Mouse (Mus musculus) urinary bladder, postnatal 36 days (tissue): Measurements from ENCODE around the gene Psmd5.
A peak's percentile ranks its signal among the peaks of the same experiment; 100 is the strongest.
"Not testable (repeated sequence)": the region's sequence is repeated elsewhere in the genome, so short reads cannot be mapped to it uniquely, and the experiment has no call there.

Experiments
- DNase-seq, 2 experiments: peaks; one replicate each; pipeline ENCODE4 v3.0.0; 2022; ENCODE audit warnings: low spot score in 2 of 2, mixed read lengths in 1 of 2

The Psmd5 gene

GRCm38 (mm10) chr2:34896821-34897460 lies 22.2 kb upstream of the Psmd5 start:
- DNase-seq, result no peak

DNA sequence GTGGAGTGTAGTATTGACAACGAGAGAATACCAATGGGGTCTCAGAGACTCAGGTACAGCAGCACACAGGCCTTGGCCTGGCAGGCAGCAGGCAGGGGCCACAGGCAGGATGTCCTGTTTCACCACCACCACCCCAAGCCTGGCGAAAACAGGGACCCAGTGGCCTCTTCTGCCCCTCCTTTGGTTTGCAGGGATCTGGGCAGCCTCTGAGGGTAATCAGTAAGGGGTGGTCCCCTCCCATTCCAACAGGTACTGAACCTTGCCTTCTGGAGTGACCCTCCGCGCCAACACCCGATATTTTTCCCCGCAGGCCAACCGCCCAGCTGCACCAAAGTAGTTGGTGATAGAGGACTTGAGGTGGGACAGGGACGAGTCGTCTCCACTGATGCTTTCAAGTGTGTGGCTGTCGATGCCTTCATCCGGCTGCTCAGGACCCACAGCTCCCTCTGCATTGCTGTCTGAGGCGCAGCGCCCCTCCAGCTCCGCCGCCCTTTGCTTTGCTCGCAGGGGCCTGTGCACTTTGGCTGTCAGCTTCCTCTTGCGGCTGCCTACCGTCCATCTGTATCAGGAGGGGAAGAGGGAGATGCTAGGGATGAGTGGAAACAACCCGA lies 20.8 kb upstream of the Psmd5 start:
- DNase-seq, result no peak

DNA sequence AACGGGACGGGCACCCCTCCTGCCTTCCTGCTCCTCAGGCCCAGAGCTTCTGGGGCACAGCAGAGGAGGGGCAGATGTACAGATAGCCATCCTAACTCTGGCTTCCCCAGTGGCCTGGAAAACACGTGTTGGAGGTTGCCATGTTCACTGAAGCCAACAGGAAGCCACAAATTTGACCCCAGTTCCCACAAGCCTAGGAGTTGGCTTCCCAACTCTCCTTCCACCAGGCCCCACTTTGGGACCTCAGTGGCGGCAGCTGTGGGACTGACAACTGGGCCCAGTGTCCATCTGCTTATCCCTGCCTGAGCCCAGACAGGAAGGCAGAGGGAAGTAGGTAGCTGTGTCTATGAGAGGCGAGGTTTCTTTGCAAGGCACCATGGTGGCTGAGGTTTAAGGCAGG lies 19.2 kb upstream of the Psmd5 start:
- no peak for DNase-seq

GRCm38 (mm10) chr2:34884186-34884585 lies 9.4 kb upstream of the Psmd5 start:
- no peak for DNase-seq

DNA sequence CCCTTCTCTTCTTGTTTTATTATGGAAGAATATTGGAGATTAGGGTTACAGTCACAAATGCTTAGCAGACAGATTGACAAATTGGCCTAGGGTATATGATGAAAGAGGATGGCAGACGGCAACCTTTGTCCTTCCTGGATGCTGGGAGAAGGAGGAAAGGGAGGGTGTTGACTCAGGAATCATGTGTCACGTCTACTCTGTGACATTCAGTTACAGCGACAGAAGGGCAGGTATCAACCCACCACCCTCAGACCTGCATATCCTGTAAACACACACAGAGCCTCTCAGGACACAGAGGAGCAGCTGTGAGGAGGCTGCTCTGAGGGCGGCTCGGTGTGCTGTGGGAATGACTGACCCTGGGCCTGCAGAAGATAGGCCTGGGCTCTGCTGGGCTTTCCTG lies 8.4 kb upstream of the Psmd5 start:
- DNase-seq, result no peak

DNA sequence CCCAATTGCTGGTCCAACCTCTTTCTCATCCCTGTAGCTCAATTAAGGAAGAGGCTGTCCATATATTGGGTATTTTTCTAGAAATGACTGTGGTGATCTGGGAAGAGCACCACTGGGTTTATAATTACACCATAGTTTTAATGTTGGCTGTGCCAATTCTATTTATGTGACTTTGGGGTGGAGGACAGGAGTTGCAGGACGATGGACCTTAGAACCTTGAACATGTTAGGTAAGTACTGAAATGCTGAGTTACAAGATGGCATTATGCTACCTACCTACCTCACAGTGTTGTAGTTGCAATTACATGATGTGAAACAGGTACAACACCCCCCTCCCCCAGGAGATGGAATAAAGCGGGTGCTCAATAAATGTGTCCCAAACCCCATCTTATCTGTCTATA lies 8.0 kb upstream of the Psmd5 start:
- no peak for DNase-seq

DNA sequence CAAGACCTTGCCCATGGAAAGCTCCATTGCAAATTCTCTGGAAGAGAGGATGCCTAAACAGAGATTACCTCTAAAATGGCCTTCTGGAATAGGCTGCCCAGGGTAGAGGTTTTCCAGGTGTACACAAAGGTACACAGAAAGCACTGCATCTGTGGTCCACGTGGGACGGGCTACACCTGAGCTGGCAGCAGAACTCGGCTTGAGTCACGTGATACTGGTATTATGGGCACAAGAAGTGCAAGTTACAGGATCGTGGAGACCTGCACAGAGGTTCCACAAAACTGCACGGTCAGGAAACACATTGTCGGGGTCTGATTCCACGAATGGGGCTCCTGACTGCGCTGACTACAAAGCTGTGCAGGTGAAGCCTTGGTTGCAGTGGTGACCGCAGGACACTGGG lies 5.3 kb upstream of the Psmd5 start:
- no peak for DNase-seq

- peak; percentile 23 to 42 for DNase-seq
Observed at GRCm38 (mm10) chr2:34874271-34874670, 497 bp downstream of the Psmd5 start, which contains the start of gene Cutal. Gene Cutal (plus strand): TSS chr2:34874396.

GRCm38 (mm10) chr2:34870520-34871474 lies 4.0 kb downstream of the Psmd5 start:
- peak; percentile 88 to 93 for DNase-seq

DNA sequence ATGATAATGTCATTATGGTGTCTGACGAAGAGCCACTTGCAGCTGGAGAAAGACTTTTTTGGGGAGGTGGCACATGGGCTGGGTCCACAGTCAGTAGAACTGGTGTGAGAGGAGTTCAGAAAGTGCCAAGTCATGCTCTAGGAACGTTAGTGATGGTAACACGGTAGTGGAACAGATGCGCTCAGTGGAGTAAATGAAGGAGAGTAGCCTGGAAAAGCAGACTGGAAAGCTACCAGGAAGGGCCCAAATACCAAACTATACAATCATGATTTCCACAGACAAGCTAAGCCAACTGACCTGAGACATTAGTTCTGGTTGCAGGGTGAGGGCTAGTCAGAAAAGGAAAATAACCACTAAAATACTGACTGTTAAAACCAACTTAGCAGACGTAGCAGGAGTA lies 5.1 kb downstream of the Psmd5 start:
- DNase-seq, result no peak

- no peak for DNase-seq
Observed at GRCm38 (mm10) chr2:34857728-34858127, 17.0 kb downstream of the Psmd5 start.

DNA sequence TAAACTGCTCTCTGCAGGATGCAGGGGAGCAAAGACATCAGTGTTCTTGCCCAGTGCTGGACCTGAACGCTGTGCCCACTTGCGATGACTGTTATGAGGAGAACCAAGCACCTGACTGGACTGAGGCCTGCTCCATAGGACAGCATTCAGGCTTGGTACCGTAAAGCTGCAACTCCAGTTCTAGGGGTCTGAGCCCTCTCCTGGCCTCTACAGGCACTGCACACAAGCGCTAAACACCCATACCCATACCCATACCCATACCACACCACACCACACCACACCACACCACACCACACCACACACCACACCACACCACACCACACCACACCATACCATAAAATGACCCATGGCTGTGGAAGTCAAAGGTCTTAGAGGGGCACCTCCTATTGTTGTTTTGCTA lies 19.5 kb downstream of the Psmd5 start:
- no peak for DNase-seq

DNA sequence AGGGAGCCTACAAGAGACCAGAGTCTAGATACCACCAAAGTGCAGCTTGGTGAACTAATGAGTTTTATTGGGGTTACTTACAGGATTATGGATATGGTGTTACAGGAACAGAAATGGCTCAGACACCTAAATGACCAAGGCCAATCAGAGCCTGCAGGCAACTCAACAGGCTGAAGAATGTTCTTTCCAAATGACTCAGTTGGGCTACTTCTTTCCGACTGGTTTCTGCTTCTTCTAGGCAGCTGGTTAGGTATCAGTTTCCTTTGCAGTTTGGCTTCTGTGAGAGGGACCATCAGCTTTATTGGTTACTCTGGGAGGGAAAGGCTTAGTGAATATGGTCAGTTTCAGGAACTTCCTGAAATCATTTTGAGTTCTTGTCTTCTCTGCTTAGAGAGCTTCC lies 27.1 kb downstream of the Psmd5 start:
- no peak for DNase-seq

DNA sequence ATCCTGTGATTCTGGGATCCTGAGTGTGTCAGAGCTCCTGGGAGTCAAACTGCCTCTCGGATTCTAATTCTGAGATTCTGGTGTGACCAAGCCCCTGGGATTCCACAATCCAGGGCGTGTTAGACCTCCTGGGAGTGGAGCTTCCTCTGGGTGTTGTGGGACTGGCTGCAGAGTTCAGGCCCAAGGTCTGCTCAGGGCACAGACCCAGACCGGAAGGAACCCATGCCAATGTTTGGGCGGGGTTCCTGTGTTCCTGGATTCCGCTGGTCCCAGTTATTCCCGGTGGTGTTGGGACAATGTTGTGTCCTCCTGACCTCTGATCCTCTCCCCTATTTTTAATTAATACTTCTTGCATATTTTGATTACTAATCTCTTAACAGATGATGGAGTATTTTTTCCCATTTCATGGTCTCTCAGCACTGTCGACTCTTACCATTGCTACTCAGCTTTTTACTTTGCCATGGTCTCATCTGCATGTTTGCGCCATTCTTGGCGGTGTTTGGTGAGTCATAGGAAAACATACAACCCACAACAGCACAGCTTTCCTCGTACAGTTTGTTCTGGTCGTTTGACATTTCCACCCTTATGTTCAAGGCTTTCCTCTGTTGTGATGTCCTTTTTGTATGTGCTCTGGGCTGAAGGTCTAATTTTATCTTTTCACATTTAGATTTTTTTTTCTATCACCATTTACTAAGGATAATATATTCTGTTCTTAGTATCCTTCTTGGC lies 31.4 kb downstream of the Psmd5 start:
- peak in 1 of 2 experiments; percentile 72 for DNase-seq

- DNase-seq, result no peak
Observed at GRCm38 (mm10) chr2:34841706-34842105, 33.1 kb downstream of the Psmd5 start.

DNA sequence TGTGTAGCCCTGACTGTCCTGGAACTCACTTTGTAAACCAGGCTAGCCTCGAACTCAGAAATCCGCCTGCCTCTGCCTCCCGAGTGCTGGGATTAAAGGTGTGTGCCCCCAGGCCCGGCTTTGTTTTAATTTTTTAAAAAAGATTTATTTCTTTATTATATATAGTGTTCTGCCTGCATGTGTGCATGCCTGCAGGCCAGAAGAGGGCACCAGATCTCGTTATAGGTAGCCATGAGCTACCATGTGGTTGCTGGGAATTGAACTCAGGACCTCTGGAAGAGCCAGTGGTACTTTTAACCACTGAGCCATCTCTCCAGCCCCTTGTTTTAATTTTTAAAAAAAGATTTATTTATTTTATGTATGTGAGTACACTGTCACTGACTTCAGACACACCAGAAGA lies 34.6 kb downstream of the Psmd5 start:
- not testable (repeated sequence) for DNase-seq

GRCm38 (mm10) chr2:34835669-34836068 lies 39.1 kb downstream of the Psmd5 start:
- DNase-seq, result no peak

- DNase-seq, result no peak
Observed at GRCm38 (mm10) chr2:34833624-34834023, 41.1 kb downstream of the Psmd5 start.

GRCm38 (mm10) chr2:34832766-34833457 lies 41.9 kb downstream of the Psmd5 start, which contains the start of gene Gm34653:
Gene Gm34653 (plus strand): TSS chr2:34833007.
- not testable (repeated sequence) for DNase-seq

DNA sequence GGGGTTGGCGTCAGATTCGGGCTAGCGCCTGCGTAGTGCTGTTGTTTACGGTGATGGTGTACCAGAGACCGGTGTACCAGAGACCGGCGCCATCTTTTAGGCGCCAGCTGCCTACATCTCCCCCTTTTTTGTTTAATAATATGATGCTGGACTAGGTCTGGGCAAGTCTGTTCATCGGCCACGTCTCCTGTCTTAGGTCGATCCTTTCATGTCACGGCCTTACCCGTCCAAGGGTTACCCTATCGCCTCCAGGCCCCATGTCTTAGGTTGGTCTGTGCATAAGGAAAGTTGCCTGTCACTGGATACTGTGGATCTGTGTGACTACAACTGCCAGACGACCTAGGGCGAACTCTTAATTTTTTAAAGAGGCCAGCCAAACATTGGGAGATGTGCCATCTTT lies 44.7 kb downstream of the Psmd5 start:
- not testable (repeated sequence) for DNase-seq

DNA sequence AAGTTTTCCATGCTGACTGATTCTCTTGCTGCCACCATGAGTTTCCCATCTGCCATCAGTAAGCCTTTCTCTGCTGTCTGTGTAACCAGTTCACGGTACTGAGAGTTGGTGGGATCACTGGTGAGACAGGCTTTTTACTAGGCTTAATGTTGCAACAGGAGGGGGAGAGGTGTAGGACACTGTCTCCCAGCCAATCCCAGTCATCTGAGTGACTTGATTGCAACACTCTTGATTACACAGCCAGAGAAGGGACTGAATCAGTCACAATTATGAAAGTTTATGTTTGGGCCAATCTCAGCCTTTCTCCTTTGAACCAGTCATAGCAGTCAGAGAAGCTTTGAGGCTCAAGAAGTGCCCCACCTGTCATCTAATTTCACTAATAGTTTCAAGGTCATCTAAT lies 46.7 kb downstream of the Psmd5 start:
- DNase-seq, result peak in 1 of 2 experiments; percentile 28
